7 mouse cellular contexts compared by ENCODE assay signal in genomic region chr11:70212423-70212822, GRCm38 (mm10). TPM values are rescaled to one million over a fixed set of nuclear protein-coding genes. Genes with fewer than 3 reads are reported as not detected.
DNase-seq lines count a peak whose midpoint lies in the region; ATAC-seq and TF ChIP-seq lines count a peak whose summit lies in the region.

Gene Slc16a11, plus strand, starts transcription at chr11:70212752.

- TF ChIP-seq CTCF in small intestine, adult 2 months (IDR thresholded peaks at IDR 0.05; ENCODE audit: extremely low read depth, insufficient read length, insufficient replicate concordance, low read depth, low read length): no peak

- peaks cover 23% of the 10 kb centered on the region for H3K4me1 ChIP-seq in neural tube, embryonic 12.5 days
- H3K4me1 ChIP-seq in small intestine, adult 2 months (ENCODE audit: control insufficient read depth, insufficient read depth, insufficient read length, low read length): peaks cover 9% of the 10 kb centered on the region

- H3K4me2 ChIP-seq in neural tube, embryonic 12.5 days (replicated peaks): peak within 1 kb of the TSS; percentile 54; the same call in 1 of the 2 replicates

- H3K9ac ChIP-seq in neural tube, embryonic 12.5 days: no peak within 1 kb of the TSS; the same call in 1 of the 2 replicates

- DNase-seq in neural tube, embryonic 10.5 days (ENCODE audit: extremely low spot score, low spot score): no peak
- DNase-seq in gonadal fat pad, adult 2 months (ENCODE audit: low read depth): no peak
- DNase-seq in left cerebral cortex, postnatal 14 days (ENCODE audit: low spot score in 2 of 2): no peak
- no peak for DNase-seq in gastrocnemius, postnatal 25 days
- no peak for DNase-seq in T-cell, adult 2 months (ENCODE audit: low spot score)

- no peaks in the 10 kb centered on the region for H3K9me3 ChIP-seq in neural tube, embryonic 12.5 days

- 66% methylated on average over 6 of the region's 6 CpGs for WGBS in neural tube, embryonic 12.5 days
- 35% methylated on average over 6 of the region's 6 CpGs for WGBS in small intestine, adult 2 months

- TF ChIP-seq POLR2A in small intestine, adult 2 months (IDR thresholded peaks at IDR 0.05; ENCODE audit: low read depth, low read length): no peak

- H3K27me3 ChIP-seq in neural tube, embryonic 12.5 days (replicated peaks): peaks cover 55% of the 10 kb centered on the region
- H3K27me3 ChIP-seq in small intestine, adult 2 months (ENCODE audit: control insufficient read depth, insufficient read depth, low read length): no peaks in the 10 kb centered on the region

- H3K4me3 ChIP-seq in neural tube, embryonic 12.5 days: no peak within 1 kb of the TSS; the same call in 1 of the 2 replicates
- peak within 1 kb of the TSS; percentile 63 for H3K4me3 ChIP-seq in small intestine, adult 2 months (ENCODE audit: low read depth, low read length)

- no peak within 1 kb of the TSS for H3K27ac ChIP-seq in neural tube, embryonic 12.5 days
- H3K27ac ChIP-seq in small intestine, adult 2 months (ENCODE audit: insufficient read depth, low read depth, low read length): peak within 1 kb of the TSS; percentile 15; the same call in 1 of the 2 replicates

- no peak for ATAC-seq in neural tube, embryonic 12.5 days (ENCODE audit: low FRiP score, low read depth)

- peaks cover 11% of the 10 kb centered on the region for H3K36me3 ChIP-seq in neural tube, embryonic 12.5 days
- H3K36me3 ChIP-seq in small intestine, adult 2 months (ENCODE audit: control insufficient read depth, insufficient read depth, low read length): no peaks in the 10 kb centered on the region

- intact Hi-C loops in left cerebral cortex, postnatal 14 days (cut with DNase I): loop anchor here (5.0 kb wide), 2 partner anchors 155 to 280 kb away; no protein-coding TSS in a partner anchor

RNA-seq across cellular contexts. Expression of gene Slc16a11, which starts in this region (rescaled TPM):
- polyA plus RNA-seq in neural tube, embryonic 12.5 days (2016; fragmentation: Nextera tagmentation; extraction: Ambion mirVana): 1.7 and 3.3 TPM in 2 replicates
- polyA plus RNA-seq in gonadal fat pad, adult 2 months (2012; rRNA removed): 30.7 and 42.7 TPM in 2 replicates
- 10 to 100 TPM; 27.2 to 36.8 TPM for total RNA-seq in left cerebral cortex, postnatal 14 days (2021)
- 6.6 and 12.7 TPM in 2 replicates for polyA plus RNA-seq in small intestine, adult 2 months (2012; rRNA removed)
- total RNA-seq in gastrocnemius, postnatal 25 days (2021): not detected

Comparison
In these comparisons a context has a peak if more than half of its experiments do, and no peak if none do; other contexts are left out.
1. RNA of gene Slc16a11 (total RNA-seq): 27.2 to 36.8 TPM in left cerebral cortex, postnatal 14 days; not detected in gastrocnemius, postnatal 25 days; every median in the first group is over 10 times any median in the second.